Mouse (Mus musculus) heart, embryonic 10.5 days (tissue): ENCODE results near the gene Snx29. TPM values are rescaled to one million over a fixed set of nuclear protein-coding genes. Genes with fewer than 3 reads are reported as not detected.

Experiments used
- DNase-seq: peaks from one replicate; pipeline ENCODE4 v3.0.0-alpha.2; 2017; ENCODE audit warnings: low spot score
- H3K27ac ChIP-seq: fragments of 300-500 bp; sonication (generic); 2 replicates; pipeline ENCODE4 v1.5.1; 2016; ENCODE audit warnings: mild to moderate bottlenecking
- H3K27me3 ChIP-seq: fragments of 300-500 bp; sonication (generic); 2 replicates; pipeline ENCODE4 v1.6.1; 2016; ENCODE audit warnings: mild to moderate bottlenecking; ENCODE audit not compliant: poor library complexity, insufficient read depth, severe bottlenecking
- H3K36me3 ChIP-seq: fragments of 300-500 bp; sonication (generic); 2 replicates; pipeline ENCODE4 v1.6.1; 2016; ENCODE audit warnings: mild to moderate bottlenecking, moderate library complexity
- H3K4me1 ChIP-seq: fragments of 300-500 bp; sonication (generic); 2 replicates; pipeline ENCODE4 v1.6.1; 2016; ENCODE audit warnings: mild to moderate bottlenecking
- H3K4me3 ChIP-seq: fragments of 300-500 bp; sonication (generic); 2 replicates; pipeline ENCODE4 v1.5.1; 2016; ENCODE audit warnings: mild to moderate bottlenecking, moderate library complexity
- H3K9me3 ChIP-seq: fragments of 300-500 bp; sonication (generic); 2 replicates; pipeline ENCODE4 v1.6.1; 2016; ENCODE audit warnings: mild to moderate bottlenecking, moderate library complexity
- WGBS: fragments of 180-500 bp; shearing (Covaris S2); methylation state at CpG from one replicate; pipeline ENCODE4 v1.1.7; 2016; 5-methylcytosine and 5-hydroxymethylcytosine counted together
- polyA plus RNA-seq: library from polyadenylated mRNA; unstranded; fragments of >200 nt; fragmentation: Nextera tagmentation; extraction: Ambion mirVana; gene quantifications from 2 replicates; pipeline ENCODE4 v1.2.1, GENCODE M21; 2016

The Snx29 gene
- polyA plus RNA-seq, 1 experiment from 2014 or later: 6.7 TPM

GRCm38 (mm10) chr16:11369162-11369561, 46.5 kb downstream of the Snx29 start:
- 25% methylated on average over 4 of the region's 4 CpGs for WGBS
- Histone ChIP-seq H3K9me3 (no peaks in the 10 kb centered on the region), H3K36me3 (no peaks in the 10 kb centered on the region), H3K4me3 (no peak overlapping the region), H3K27ac (peak overlapping the region; percentile 48), H3K27me3 (no peaks in the 10 kb centered on the region), H3K4me1 (peaks cover 28% of the 10 kb centered on the region)
- DNase-seq: no peak

- H3K27ac ChIP-seq: peak overlapping the region; percentile 48; the same call in 1 of the 2 replicates
- H3K9me3 ChIP-seq: no peaks in the 10 kb centered on the region
- no peaks in the 10 kb centered on the region for H3K36me3 ChIP-seq
- H3K27me3 ChIP-seq: no peaks in the 10 kb centered on the region
- DNase-seq: no peak
- H3K4me3 ChIP-seq: no peak overlapping the region
- peaks cover 28% of the 10 kb centered on the region for H3K4me1 ChIP-seq
- WGBS: 7% methylated on average over 1 of the region's 1 CpGs
These were observed 46.9 kb downstream of the Snx29 start for GRCm38 (mm10) chr16:11369642-11370041.

GRCm38 (mm10) chr16:11370132-11370544, 47.4 kb downstream of the Snx29 start:
- Histone ChIP-seq H3K27ac (0 out of 2 replicates have a peak overlapping the region, but pooled peaks have one; percentile 48), H3K4me1 (peaks cover 28% of the 10 kb centered on the region), H3K4me3 (no peak overlapping the region), H3K9me3 (no peaks in the 10 kb centered on the region), H3K27me3 (no peaks in the 10 kb centered on the region), H3K36me3 (no peaks in the 10 kb centered on the region)
- WGBS: 68% methylated on average over 7 of the region's 7 CpGs
- no peak for DNase-seq

GRCm38 (mm10) chr16:11379264-11379663, 56.6 kb downstream of the Snx29 start:
- no peaks in the 10 kb centered on the region for H3K9me3 ChIP-seq
- H3K27ac ChIP-seq: no peak overlapping the region
- H3K4me3 ChIP-seq: no peak overlapping the region
- H3K4me1 ChIP-seq: no peaks in the 10 kb centered on the region
- no peaks in the 10 kb centered on the region for H3K27me3 ChIP-seq
- no peaks in the 10 kb centered on the region for H3K36me3 ChIP-seq
- WGBS: 77% methylated on average over 3 of the region's 3 CpGs
- DNase-seq: no peak

- WGBS: 81% methylated on average over 5 of the region's 5 CpGs
- Histone ChIP-seq H3K4me3 (no peak overlapping the region), H3K9me3 (no peaks in the 10 kb centered on the region), H3K27ac (no peak overlapping the region), H3K36me3 (no peaks in the 10 kb centered on the region), H3K27me3 (no peaks in the 10 kb centered on the region), H3K4me1 (0 out of 2 replicates have a peak, but pooled peaks cover 1% of the 10 kb centered on the region)
- DNase-seq: no peak
These were observed 57.3 kb downstream of the Snx29 start for GRCm38 (mm10) chr16:11380038-11380437.

- no peaks in the 10 kb centered on the region for H3K36me3 ChIP-seq
- DNase-seq: no peak
- H3K4me1 ChIP-seq: 0 out of 2 replicates have a peak, but pooled peaks cover 4% of the 10 kb centered on the region
- no peaks in the 10 kb centered on the region for H3K9me3 ChIP-seq
- WGBS: 78% methylated on average over 8 of the region's 8 CpGs
- H3K4me3 ChIP-seq: no peak overlapping the region
- H3K27ac ChIP-seq: no peak overlapping the region
- no peaks in the 10 kb centered on the region for H3K27me3 ChIP-seq
These were observed 58.2 kb downstream of the Snx29 start for GRCm38 (mm10) chr16:11380871-11381270.

GRCm38 (mm10) chr16:11384361-11384760, 61.7 kb downstream of the Snx29 start:
- H3K27ac ChIP-seq: no peak overlapping the region
- DNase-seq: no peak
- no peak overlapping the region for H3K4me3 ChIP-seq
- no peaks in the 10 kb centered on the region for H3K36me3 ChIP-seq
- no peaks in the 10 kb centered on the region for H3K27me3 ChIP-seq
- 79% methylated on average over 5 of the region's 5 CpGs for WGBS
- no peaks in the 10 kb centered on the region for H3K9me3 ChIP-seq
- H3K4me1 ChIP-seq: peaks cover 21% of the 10 kb centered on the region

GRCm38 (mm10) chr16:11385150-11385549, 62.4 kb downstream of the Snx29 start:
- Histone ChIP-seq H3K4me3 (no peak overlapping the region), H3K4me1 (peaks cover 22% of the 10 kb centered on the region), H3K27me3 (no peaks in the 10 kb centered on the region), H3K9me3 (no peaks in the 10 kb centered on the region), H3K27ac (no peak overlapping the region), H3K36me3 (no peaks in the 10 kb centered on the region)
- DNase-seq: no peak
- 68% methylated on average over 5 of the region's 5 CpGs for WGBS

GRCm38 (mm10) chr16:11385798-11386197, 63.1 kb downstream of the Snx29 start:
- DNase-seq: no peak
- 92% methylated on average over 5 of the region's 5 CpGs for WGBS
- H3K36me3 ChIP-seq: no peaks in the 10 kb centered on the region
- H3K4me3 ChIP-seq: no peak overlapping the region
- peaks cover 22% of the 10 kb centered on the region for H3K4me1 ChIP-seq
- H3K9me3 ChIP-seq: no peaks in the 10 kb centered on the region
- no peaks in the 10 kb centered on the region for H3K27me3 ChIP-seq
- H3K27ac ChIP-seq: no peak overlapping the region

- no peaks in the 10 kb centered on the region for H3K9me3 ChIP-seq
- no peaks in the 10 kb centered on the region for H3K36me3 ChIP-seq
- DNase-seq: no peak
- H3K27ac ChIP-seq: no peak overlapping the region
- peaks cover 22% of the 10 kb centered on the region for H3K4me1 ChIP-seq
- no peak overlapping the region for H3K4me3 ChIP-seq
- H3K27me3 ChIP-seq: no peaks in the 10 kb centered on the region
These were observed 63.5 kb downstream of the Snx29 start for GRCm38 (mm10) chr16:11386221-11386620.

GRCm38 (mm10) chr16:11388085-11388484, 65.4 kb downstream of the Snx29 start:
- Histone ChIP-seq H3K9me3 (no peaks in the 10 kb centered on the region), H3K36me3 (no peaks in the 10 kb centered on the region), H3K27ac (no peak overlapping the region), H3K4me1 (peaks cover 22% of the 10 kb centered on the region), H3K4me3 (no peak overlapping the region), H3K27me3 (no peaks in the 10 kb centered on the region)
- 9% methylated on average over 2 of the region's 2 CpGs for WGBS
- DNase-seq: no peak

GRCm38 (mm10) chr16:11389324-11389723, 66.6 kb downstream of the Snx29 start:
- H3K4me3 ChIP-seq: no peak overlapping the region
- H3K4me1 ChIP-seq: peaks cover 22% of the 10 kb centered on the region
- H3K27ac ChIP-seq: no peak overlapping the region
- no peaks in the 10 kb centered on the region for H3K36me3 ChIP-seq
- no peaks in the 10 kb centered on the region for H3K9me3 ChIP-seq
- WGBS: 36% methylated on average over 2 of the region's 2 CpGs
- H3K27me3 ChIP-seq: no peaks in the 10 kb centered on the region
- DNase-seq: no peak

- Histone ChIP-seq H3K4me1 (no peaks in the 10 kb centered on the region), H3K27me3 (no peaks in the 10 kb centered on the region), H3K9me3 (no peaks in the 10 kb centered on the region), H3K4me3 (no peak overlapping the region), H3K36me3 (no peaks in the 10 kb centered on the region), H3K27ac (no peak overlapping the region)
- DNase-seq: no peak
- 58% methylated on average over 2 of the region's 2 CpGs for WGBS
These were observed 73.9 kb downstream of the Snx29 start for GRCm38 (mm10) chr16:11396570-11396969.

- H3K27ac ChIP-seq: no peak overlapping the region
- WGBS: 90% methylated on average over 4 of the region's 4 CpGs
These were observed 76.7 kb downstream of the Snx29 start for GRCm38 (mm10) chr16:11399386-11399785.

More at GRCm38 (mm10) chr16:11399386-11399785, 76.7 kb downstream of the Snx29 start:
- H3K4me3 ChIP-seq: no peak overlapping the region
- no peaks in the 10 kb centered on the region for H3K4me1 ChIP-seq
- peaks cover 2% of the 10 kb centered on the region; the same call in 1 of the 2 replicates for H3K36me3 ChIP-seq
- H3K27me3 ChIP-seq: no peaks in the 10 kb centered on the region
- H3K9me3 ChIP-seq: no peaks in the 10 kb centered on the region
- no peak for DNase-seq
